Mouse (Mus musculus) limb, embryonic 14.5 days (tissue): ENCODE measurements around the gene Gm49333. TPM values are rescaled to one million over a fixed set of nuclear protein-coding genes. Genes with fewer than 3 reads are reported as not detected.

Experiments used
- ATAC-seq: fragments of 200-750 bp; cut with Nextera tagmentation; 2 replicates; pipeline ENCODE4 v1.8.0; 2017; ENCODE audit warnings: low read depth, moderate number of reproducible peaks, moderate TSS enrichment; ENCODE audit not compliant: low FRiP score
- DNase-seq: peaks from one replicate; pipeline ENCODE4 v3.0.0-alpha.2; 2015; ENCODE audit warnings: low spot score
- H3K27ac ChIP-seq: fragments of 300-500 bp; sonication (generic); replicated peaks from 2 replicates; pipeline ENCODE4 v1.5.1; 2014; ENCODE audit warnings: low read depth, mild to moderate bottlenecking, low read length, moderate library complexity, mixed read lengths
- H3K27me3 ChIP-seq: fragments of 300-500 bp; sonication (generic); 2 replicates; pipeline ENCODE4 v1.6.1; 2014; ENCODE audit warnings: low read length, mixed read lengths; ENCODE audit not compliant: control insufficient read depth, insufficient read depth
- H3K36me3 ChIP-seq: fragments of 300-500 bp; sonication (generic); 2 replicates; pipeline ENCODE4 v1.6.1; 2014; ENCODE audit warnings: mild to moderate bottlenecking, low read length, moderate library complexity, mixed read lengths; ENCODE audit not compliant: control insufficient read depth, insufficient read depth
- H3K4me1 ChIP-seq: fragments of 300-500 bp; sonication (generic); 2 replicates; pipeline ENCODE4 v1.6.1; 2014; ENCODE audit warnings: antibody characterized with exemption, low read length, mixed read lengths; ENCODE audit not compliant: control insufficient read depth, insufficient read depth
- H3K4me2 ChIP-seq: fragments of 300-500 bp; sonication (generic); replicated peaks from 2 replicates; pipeline ENCODE4 v1.6.1; 2014; ENCODE audit warnings: low read depth, mild to moderate bottlenecking, low read length, moderate library complexity; ENCODE audit not compliant: severe bottlenecking
- H3K4me3 ChIP-seq: fragments of 300-500 bp; sonication (generic); replicated peaks from 2 replicates; pipeline ENCODE4 v1.5.1; 2014; ENCODE audit warnings: low read length
- H3K9ac ChIP-seq: fragments of 300-500 bp; sonication (generic); 2 replicates; pipeline ENCODE4 v1.6.1; 2014; ENCODE audit warnings: mild to moderate bottlenecking, low read depth, low read length, moderate library complexity; ENCODE audit not compliant: severe bottlenecking
- H3K9me3 ChIP-seq: fragments of 300-500 bp; sonication (generic); 2 replicates; pipeline ENCODE4 v1.6.1; 2016; ENCODE audit warnings: low read length; ENCODE audit not compliant: control insufficient read depth
- POLR2A ChIP-seq: fragments of 200-500 bp; IDR thresholded peaks from 2 replicates; pipeline ENCODE4 v1.8.0; 2012; ENCODE audit warnings: inconsistent platforms, mild to moderate bottlenecking, moderate library complexity, borderline replicate concordance; ENCODE audit not compliant: insufficient read depth, insufficient read length; ENCODE audit errors: extremely low read depth
- WGBS: fragments of 180-500 bp; shearing (Covaris S2); extraction: QIAGEN DNeasy Blood & Tissue Kit; methylation state at CpG from one replicate; pipeline ENCODE4 v1.1.7; 2014; 5-methylcytosine and 5-hydroxymethylcytosine counted together
- polyA plus RNA-seq, 2 experiments: library from polyadenylated mRNA; depleted of rRNA in 1 of 2; stranded (reverse) in 1 of 2; unstranded in 1 of 2; fragments of >200 nt; fragmentation: Nextera tagmentation in 1 of 2; extraction: Ambion mirVana in 1 of 2; gene quantifications; 2 replicates each; pipeline versions ENCODE4 v1.2.1 to v1.2.3; 2012 to 2014

Gene Gm49333
- polyA plus RNA-seq (2012; rRNA removed) (not detected in 2 replicates), polyA plus RNA-seq (2014; fragmentation: Nextera tagmentation; extraction: Ambion mirVana) (not detected in 2 replicates)

GRCm38 (mm10) chr16:20611357-20612227 lies at the start of gene Gm49333, which contains the start of the genes Eef1akmt4 and Alg3:
Gene Gm49333 (plus strand): TSS chr16:20611610.
Gene Eef1akmt4 (plus strand): TSS chr16:20611593.
Gene Alg3 (minus strand): TSS chr16:20611735.
- Histone ChIP-seq H3K4me1 (0 out of 2 replicates have a peak, but pooled peaks cover 6% of the 10 kb centered on the region), H3K27me3 (no peaks in the 10 kb centered on the region), H3K27ac (peak within 1 kb of the TSS; percentile 74), H3K4me3 (peak within 1 kb of the TSS; percentile 77), H3K9me3 (no peaks in the 10 kb centered on the region), H3K36me3 (peaks cover 13% of the 10 kb centered on the region), H3K9ac (peak within 1 kb of the TSS; percentile 76), H3K4me2 (peak within 1 kb of the TSS; percentile 99)
- DNase-seq = peak; percentile 95
- 2% methylated on average over 41 of the region's 41 CpGs for WGBS
- ATAC-seq = peak; percentile 97
- no peak; the same call in 1 of the 2 replicates for TF ChIP-seq POLR2A

- Histone ChIP-seq H3K36me3 (peaks cover 31% of the 10 kb centered on the region), H3K27ac (no peak overlapping the region), H3K9me3 (no peaks in the 10 kb centered on the region), H3K4me2 (no peak overlapping the region), H3K4me1 (no peaks in the 10 kb centered on the region), H3K27me3 (no peaks in the 10 kb centered on the region), H3K4me3 (no peak overlapping the region), H3K9ac (no peak overlapping the region)
- no peak for DNase-seq
- ATAC-seq = no peak
- 74% methylated on average over 1 of the region's 1 CpGs for WGBS
- no peak for TF ChIP-seq POLR2A
Observed at GRCm38 (mm10) chr16:20565075-20565474, 46.3 kb upstream of the Gm49333 start.

- Histone ChIP-seq H3K27ac (no peak within 1 kb of the TSS), H3K4me2 (peak within 1 kb of the TSS; percentile 90), H3K36me3 (no peaks in the 10 kb centered on the region), H3K9me3 (no peaks in the 10 kb centered on the region), H3K4me3 (peak within 1 kb of the TSS; percentile 52), H3K4me1 (peaks cover 17% of the 10 kb centered on the region), H3K9ac (peak within 1 kb of the TSS; percentile 54), H3K27me3 (peaks cover 48% of the 10 kb centered on the region)
- TF ChIP-seq POLR2A = no peak
- DNase-seq = peak; percentile 8
- WGBS = 1% methylated on average over 24 of the region's 24 CpGs
- ATAC-seq = peak; percentile 61
Observed at GRCm38 (mm10) chr16:20589366-20589938, 22.0 kb upstream of the Gm49333 start, which contains the start of gene Vwa5b2. Gene Vwa5b2 (plus strand): TSS chr16:20589471.

- H3K36me3 ChIP-seq = no peaks in the 10 kb centered on the region
- peak overlapping the region; percentile 54 for H3K9ac ChIP-seq
- WGBS = 0% methylated on average over 37 of the region's 39 CpGs
- DNase-seq (peak; percentile 25), ATAC-seq (peak; percentile 73)
- H3K4me2 ChIP-seq = peak overlapping the region; percentile 90
- H3K4me1 ChIP-seq = peaks cover 17% of the 10 kb centered on the region
- no peak overlapping the region for H3K27ac ChIP-seq
- peak overlapping the region; percentile 52 for H3K4me3 ChIP-seq
- no peak for TF ChIP-seq POLR2A
- peaks cover 48% of the 10 kb centered on the region for H3K27me3 ChIP-seq
- H3K9me3 ChIP-seq = no peaks in the 10 kb centered on the region
Observed at GRCm38 (mm10) chr16:20589939-20590679, 21.3 kb upstream of the Gm49333 start.

GRCm38 (mm10) chr16:20590680-20591038 lies 20.8 kb upstream of the Gm49333 start:
- WGBS = 4% methylated on average over 15 of the region's 17 CpGs
- ATAC-seq = no peak; the same call in 1 of the 2 replicates
- H3K9me3 ChIP-seq = no peaks in the 10 kb centered on the region

More at GRCm38 (mm10) chr16:20590680-20591038, 20.8 kb upstream of the Gm49333 start:
- H3K4me3 ChIP-seq = peak overlapping the region; percentile 52
- no peak overlapping the region for H3K9ac ChIP-seq
- DNase-seq = no peak
- peak overlapping the region; percentile 90 for H3K4me2 ChIP-seq
- TF ChIP-seq POLR2A = no peak
- no peaks in the 10 kb centered on the region for H3K36me3 ChIP-seq
- H3K27me3 ChIP-seq = peaks cover 48% of the 10 kb centered on the region
- H3K27ac ChIP-seq = no peak overlapping the region
- peaks cover 17% of the 10 kb centered on the region for H3K4me1 ChIP-seq
